Mouse (Mus musculus): ENCODE data around the gene Gclc.

GRCm38 (mm10) chr9:77706515-77706914 lies 47.8 kb upstream of the Gclc start:
- TF ChIP-seq CTCF (IDR thresholded peaks at IDR 0.05; ENCODE audit: low read depth) = no peak
- TF ChIP-seq EP300 (IDR thresholded peaks at IDR 0.05; ENCODE audit: low read depth) = no peak
